Mouse (Mus musculus) MEL (cell line): Measurements from ENCODE around the gene Nup210l. TPM values are rescaled to one million over a fixed set of nuclear protein-coding genes. Genes with fewer than 3 reads are reported as not detected.

Experiments used
- DNase-seq: peaks from one replicate; pipeline ENCODE4 v3.0.0; 2011; ENCODE audit warnings: low read depth, low spot score
- H3K27ac ChIP-seq: 2 replicates; pipeline ENCODE4 v1.5.1; 2012; ENCODE audit warnings: low read depth, mild to moderate bottlenecking, control low read depth, low read length, moderate library complexity; ENCODE audit not compliant: control insufficient read depth
- H3K27me3 ChIP-seq, 2 experiments: fragments of 150-350 bp in 1 of 2; sonication (generic) in 1 of 2; 2 replicates each; pipeline ENCODE4 v1.6.1; 2012; ENCODE audit warnings: low read length in 2 of 2, mild to moderate bottlenecking in 2 of 2, improper control_type of control experiment in 1 of 2, moderate library complexity in 1 of 2; ENCODE audit not compliant: insufficient read depth in 2 of 2, control insufficient read depth in 1 of 2
- H3K36me3 ChIP-seq, 2 experiments: 2 replicates each; pipeline ENCODE4 v1.6.1; 2012 to 2014; ENCODE audit warnings: low read length in 2 of 2, improper control_type of control experiment in 1 of 2, inconsistent platforms in 1 of 2, mild to moderate bottlenecking in 1 of 2; ENCODE audit not compliant: insufficient read depth in 2 of 2, control insufficient read depth in 1 of 2
- H3K4me1 ChIP-seq, 2 experiments: fragments of 150-350 bp in 1 of 2; sonication (generic) in 1 of 2; 2 replicates each; pipeline ENCODE4 v1.6.1; 2012; ENCODE audit warnings: low read length in 2 of 2, improper control_type of control experiment in 1 of 2, mild to moderate bottlenecking in 1 of 2; ENCODE audit not compliant: insufficient read depth in 2 of 2, control insufficient read depth in 1 of 2
- H3K4me3 ChIP-seq, 2 experiments: fragments of 150-350 bp in 1 of 2; sonication (generic) in 1 of 2; 2 replicates each; pipeline ENCODE4 v1.5.1; 2012; ENCODE audit warnings: low read depth in 2 of 2, low read length in 2 of 2, mild to moderate bottlenecking in 2 of 2, moderate library complexity in 2 of 2, control low read depth in 1 of 2, improper control_type of control experiment in 1 of 2; ENCODE audit not compliant: control insufficient read depth in 1 of 2, insufficient read depth in 1 of 2
- H3K79me2 ChIP-seq: 2 replicates; pipeline ENCODE4 v1.6.1; 2012; ENCODE audit warnings: mild to moderate bottlenecking, low read length, moderate library complexity; ENCODE audit not compliant: control insufficient read depth, poor library complexity, insufficient read depth
- H3K9ac ChIP-seq: 2 replicates; pipeline ENCODE4 v1.6.1; 2012; ENCODE audit warnings: low read depth, mild to moderate bottlenecking, control low read depth, low read length, moderate library complexity; ENCODE audit not compliant: control insufficient read depth, poor library complexity, severe bottlenecking
- H3K9me3 ChIP-seq: fragments of 150-350 bp; sonication (generic); replicated peaks from 2 replicates; pipeline ENCODE4 v1.6.1; 2012; ENCODE audit warnings: mild to moderate bottlenecking, low read length, improper control_type of control experiment, moderate library complexity; ENCODE audit not compliant: insufficient read depth
- BHLHE40 ChIP-seq: IDR thresholded peaks from 2 replicates; pipeline ENCODE4 v1.6.1; 2012; ENCODE audit warnings: low read depth, mild to moderate bottlenecking, inconsistent platforms, low read length, improper control_type of control experiment, borderline replicate concordance
- CHD1 ChIP-seq: IDR thresholded peaks from 2 replicates; pipeline ENCODE4 v1.6.1; 2012; ENCODE audit warnings: low read depth, mild to moderate bottlenecking, inconsistent platforms, low read length, improper control_type of control experiment
- CTCF ChIP-seq, 3 experiments: IDR thresholded peaks in 2 of 3; conservative IDR thresholded peaks in 1 of 3; 2 replicates each; pipeline ENCODE4 v1.5.1; 2011 to 2012; ENCODE audit warnings: low read length in 3 of 3, low read depth in 2 of 3, mild to moderate bottlenecking in 2 of 3, improper control_type of control experiment in 1 of 3, inconsistent platforms in 1 of 3, mixed read lengths in 1 of 3, moderate library complexity in 1 of 3; ENCODE audit not compliant: control insufficient read depth in 1 of 3, insufficient read depth in 1 of 3, poor library complexity in 1 of 3, severe bottlenecking in 1 of 3
- E2F4 ChIP-seq: IDR thresholded peaks from 2 replicates; pipeline ENCODE4 v1.6.1; 2011; ENCODE audit warnings: low read depth, low read length, improper control_type of control experiment, borderline replicate concordance
- ELF1 ChIP-seq: IDR thresholded peaks from 2 replicates; pipeline ENCODE4 v1.6.1; 2014; ENCODE audit warnings: low read depth, mild to moderate bottlenecking, inconsistent platforms, low read length, improper control_type of control experiment, moderate library complexity
- EP300 ChIP-seq, 2 experiments: IDR thresholded peaks; 2 replicates each; pipeline ENCODE4 v1.6.1; 2011; ENCODE audit warnings: improper control_type of control experiment in 2 of 2, low read length in 2 of 2, low read depth in 1 of 2, mild to moderate bottlenecking in 1 of 2
- GABPA ChIP-seq: IDR thresholded peaks from 2 replicates; pipeline ENCODE4 v1.6.1; 2012; ENCODE audit warnings: low read depth, mild to moderate bottlenecking, inconsistent platforms, low read length, improper control_type of control experiment, moderate library complexity
- HCFC1 ChIP-seq: IDR thresholded peaks from 2 replicates; pipeline ENCODE4 v1.6.1; 2012; ENCODE audit warnings: low read depth, mild to moderate bottlenecking, inconsistent platforms, low read length, improper control_type of control experiment, moderate library complexity
- JUND ChIP-seq: IDR thresholded peaks from 2 replicates; pipeline ENCODE4 v1.6.1; 2011; ENCODE audit warnings: low read depth, mild to moderate bottlenecking, improper control_type of control experiment, low read length
- KAT2A ChIP-seq: conservative IDR thresholded peaks from 2 replicates; pipeline ENCODE4 v1.6.1; 2012; ENCODE audit warnings: low read depth, low read length, improper control_type of control experiment, inconsistent platforms
- MAFK ChIP-seq: IDR thresholded peaks from 2 replicates; pipeline ENCODE4 v1.6.1; 2011; ENCODE audit warnings: low read depth, mild to moderate bottlenecking, low read length, improper control_type of control experiment, borderline replicate concordance
- MAZ ChIP-seq: IDR thresholded peaks from 2 replicates; pipeline ENCODE4 v1.6.1; 2012; ENCODE audit warnings: low read depth, mild to moderate bottlenecking, inconsistent platforms, low read length, improper control_type of control experiment
- MXI1 ChIP-seq: IDR thresholded peaks from 2 replicates; pipeline ENCODE4 v1.6.1; 2011; ENCODE audit warnings: mild to moderate bottlenecking, low read depth, low read length, improper control_type of control experiment
- MYC ChIP-seq: IDR thresholded peaks from 2 replicates; pipeline ENCODE4 v1.6.1; 2011; ENCODE audit warnings: low read depth, mild to moderate bottlenecking, low read length, improper control_type of control experiment, moderate library complexity
- NELFE ChIP-seq: IDR thresholded peaks from 2 replicates; pipeline ENCODE4 v1.6.1; 2011; ENCODE audit warnings: low read depth, low read length, improper control_type of control experiment
- POLR2A ChIP-seq, 2 experiments: IDR thresholded peaks; 2 replicates each; pipeline ENCODE4 v1.6.1; 2011 to 2012; ENCODE audit warnings: low read length in 2 of 2, mild to moderate bottlenecking in 2 of 2, control low read depth in 1 of 2, improper control_type of control experiment in 1 of 2, low read depth in 1 of 2, moderate library complexity in 1 of 2; ENCODE audit not compliant: control insufficient read depth in 1 of 2, insufficient read depth in 1 of 2, poor library complexity in 1 of 2
- POLR2AphosphoS2 ChIP-seq: IDR thresholded peaks from 2 replicates; pipeline ENCODE4 v1.6.1; 2011; ENCODE audit warnings: low read length, improper control_type of control experiment
- RAD21 ChIP-seq: IDR thresholded peaks from 2 replicates; pipeline ENCODE4 v1.6.1; 2011; ENCODE audit warnings: mild to moderate bottlenecking, low read depth, low read length, improper control_type of control experiment
- RCOR1 ChIP-seq: IDR thresholded peaks from 2 replicates; pipeline ENCODE4 v1.6.1; 2012; ENCODE audit warnings: low read depth, mild to moderate bottlenecking, inconsistent platforms, low read length, improper control_type of control experiment
- SIN3A ChIP-seq: IDR thresholded peaks from 2 replicates; pipeline ENCODE4 v1.6.1; 2012; ENCODE audit warnings: low read length, improper control_type of control experiment, inconsistent platforms
- SMC3 ChIP-seq: IDR thresholded peaks from 2 replicates; pipeline ENCODE4 v1.6.1; 2011; ENCODE audit warnings: low read depth, low read length, improper control_type of control experiment
- TAL1 ChIP-seq: IDR thresholded peaks from 2 replicates; pipeline ENCODE4 v1.6.1; 2012; ENCODE audit warnings: mild to moderate bottlenecking, inconsistent platforms, low read length, moderate library complexity, mixed read lengths
- TBP ChIP-seq: IDR thresholded peaks from 2 replicates; pipeline ENCODE4 v1.8.0; 2011; ENCODE audit warnings: low read depth, low read length, improper control_type of control experiment
- TCF12 ChIP-seq: IDR thresholded peaks from 2 replicates; pipeline ENCODE4 v1.6.1; 2014; ENCODE audit warnings: low read depth, mild to moderate bottlenecking, inconsistent platforms, low read length, improper control_type of control experiment, moderate library complexity
- ZC3H11A ChIP-seq: IDR thresholded peaks from 2 replicates; pipeline ENCODE4 v1.6.1; 2012; ENCODE audit warnings: low read depth, mild to moderate bottlenecking, inconsistent platforms, low read length, improper control_type of control experiment
- ZMIZ1 ChIP-seq: IDR thresholded peaks from 2 replicates; pipeline ENCODE4 v1.6.1; 2012; ENCODE audit warnings: low read depth, mild to moderate bottlenecking, inconsistent platforms, low read length, improper control_type of control experiment, moderate library complexity
- polyA plus RNA-seq, 2 experiments: library from polyadenylated mRNA; stranded (reverse) in 1 of 2; unstranded in 1 of 2; fragments of >175 nt in 1 of 2; fragments of >200 nt in 1 of 2; gene quantifications; 2 replicates each; pipeline versions ENCODE4 v1.2.1 to v1.2.4; 2012; ENCODE audit warnings: low replicate concordance in 2 of 2, low read depth in 1 of 2; ENCODE audit not compliant: insufficient read length in 2 of 2, insufficient read depth in 1 of 2, missing spikeins in 1 of 2
- total RNA-seq: library from RNA; depleted of rRNA; stranded (reverse); fragments of 300-350 nt; gene quantifications from 2 replicates; pipeline ENCODE4 v1.2.3, GENCODE M21; 2012

The Nup210l gene
- total and polyA plus RNA-seq, 3 experiments, result 0.54 to 0.65 TPM; not detected in 1

DNA sequence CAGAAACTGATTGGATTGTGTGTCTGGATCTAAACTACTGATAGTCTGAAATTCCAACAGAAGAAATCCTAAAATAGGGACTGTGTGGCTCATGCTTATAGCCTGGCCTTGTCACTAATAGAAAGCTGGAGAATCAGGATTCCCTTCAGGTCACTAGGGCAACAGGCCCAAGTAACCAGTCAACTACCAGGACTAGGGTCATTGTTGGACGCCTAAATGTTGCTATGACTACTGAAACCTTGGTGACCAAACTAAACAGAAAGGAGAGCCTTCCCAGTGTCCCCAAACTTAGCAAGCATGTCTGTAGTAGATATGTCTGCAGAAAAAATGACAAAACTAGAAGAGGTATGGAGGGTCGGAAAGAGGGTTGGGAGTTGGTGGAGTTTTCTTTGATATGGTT lies 41.4 kb upstream of the Nup210l start:
- Histone ChIP-seq H3K4me1 (no peaks in the 10 kb centered on the region), H3K36me3 (peaks cover 0 to 18% of the 10 kb centered on the region in 2 experiments; a peak in 2 of 4 replicates), H3K9me3 (no peaks in the 10 kb centered on the region), H3K4me3 (no peak overlapping the region), H3K27me3 (no peaks in the 10 kb centered on the region), H3K79me2 (no peaks in the 10 kb centered on the region), H3K9ac (no peak overlapping the region), H3K27ac (no peak overlapping the region)
- DNase-seq, result no peak
- no peak for TF ChIP-seq ELF1
- no peak for TF ChIP-seq CTCF (IDR thresholded peaks at IDR 0.05 in 2 of 3, conservative IDR thresholded peaks at IDR 0.05 in 1 of 3; ENCODE audit: control insufficient read depth in 1 of 3, insufficient read depth in 1 of 3, low read depth in 2 of 3, low read length in 3 of 3, poor library complexity in 1 of 3, severe bottlenecking in 1 of 3)
- TF ChIP-seq ZMIZ1, result no peak
- TF ChIP-seq RAD21, result no peak
- TF ChIP-seq MAZ, result no peak
- no peak for TF ChIP-seq MAFK

DNA sequence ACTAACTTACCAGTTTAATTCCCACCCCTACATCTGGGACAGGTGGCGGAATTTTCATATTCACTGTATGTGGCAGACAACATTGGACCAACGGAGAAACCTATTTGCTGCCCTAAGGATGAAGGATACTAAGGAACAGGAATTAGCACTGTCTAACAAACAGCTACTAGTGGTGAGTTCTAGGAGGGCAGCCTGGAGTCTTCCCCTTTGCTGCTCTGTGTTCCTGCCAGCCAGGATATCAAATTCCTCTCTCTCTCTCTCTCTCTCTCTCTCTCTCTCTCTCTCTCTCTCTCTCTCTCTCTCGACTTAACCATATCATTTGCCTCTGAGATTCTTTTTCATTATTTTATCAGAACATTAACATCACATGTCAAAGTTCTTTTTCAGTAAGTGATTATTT lies 39.5 kb upstream of the Nup210l start:
- Histone ChIP-seq H3K4me3 (no peak overlapping the region), H3K79me2 (no peaks in the 10 kb centered on the region), H3K4me1 (no peaks in the 10 kb centered on the region), H3K9ac (no peak overlapping the region), H3K9me3 (no peaks in the 10 kb centered on the region), H3K36me3 (peaks cover 0 to 6% of the 10 kb centered on the region in 2 experiments; a peak in 2 of 4 replicates), H3K27ac (no peak overlapping the region), H3K27me3 (no peaks in the 10 kb centered on the region)
- TF ChIP-seq CHD1 (no peak), JUND (peak; percentile 74; the same call in 1 of the 2 replicates)
- DNase-seq, result peak; percentile 44

DNA sequence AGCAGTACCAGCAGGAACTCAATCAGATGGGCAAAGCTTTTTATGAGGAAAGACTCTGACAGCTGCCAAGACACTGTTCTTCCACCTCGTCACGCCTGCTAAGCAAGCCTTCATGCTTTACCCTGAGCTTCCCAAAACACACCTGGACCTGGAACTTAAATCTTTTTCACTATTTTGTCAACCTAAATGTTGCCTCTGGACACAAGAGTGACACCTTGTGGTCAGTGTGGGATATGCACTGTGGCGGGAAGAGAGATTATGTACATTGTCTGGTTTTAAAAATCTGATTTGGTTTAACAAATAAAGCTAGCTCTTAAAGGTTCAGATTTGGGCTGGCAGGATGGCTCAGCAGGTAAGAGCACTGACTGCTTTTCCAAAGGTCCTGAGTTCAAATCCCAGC lies 38.4 kb upstream of the Nup210l start:
- H3K27me3 ChIP-seq, result no peaks in the 10 kb centered on the region
- no peak overlapping the region for H3K4me3 ChIP-seq
- DNase-seq, result peak; percentile 82
- H3K9ac ChIP-seq, result no peak overlapping the region
- no peaks in the 10 kb centered on the region for H3K79me2 ChIP-seq
- H3K4me1 ChIP-seq, result no peaks in the 10 kb centered on the region
- H3K27ac ChIP-seq, result no peak overlapping the region
- no peaks in the 10 kb centered on the region for H3K9me3 ChIP-seq
- H3K36me3 ChIP-seq, result peaks cover 0 to 2% of the 10 kb centered on the region in 2 experiments; a peak in 1 of 4 replicates
- TF ChIP-seq POLR2AphosphoS2 (no peak), TBP (no peak), ELF1 (no peak), EP300 (IDR thresholded peaks at IDR 0.05; ENCODE audit: low read depth in 1 of 2, low read length in 2 of 2) (no peak), MXI1 (no peak), RAD21 (peak; percentile 52), E2F4 (no peak), SIN3A (no peak), BHLHE40 (no peak), GABPA (no peak), TCF12 (no peak), NELFE (no peak), TAL1 (no peak), CTCF (IDR thresholded peaks at IDR 0.05 in 2 of 3, conservative IDR thresholded peaks at IDR 0.05 in 1 of 3; ENCODE audit: control insufficient read depth in 1 of 3, insufficient read depth in 1 of 3, low read depth in 2 of 3, low read length in 3 of 3, poor library complexity in 1 of 3, severe bottlenecking in 1 of 3) (peak; percentile 67 to 99 (median 85)), SMC3 (peak; percentile 76), MAZ (no peak), HCFC1 (no peak), MYC (no peak), ZC3H11A (0 out of 2 replicates have a peak, but pooled peaks have one; percentile 14), JUND (no peak), KAT2A (no peak), MAFK (no peak), POLR2A (IDR thresholded peaks at IDR 0.05; ENCODE audit: control insufficient read depth in 1 of 2, insufficient read depth in 1 of 2, low read depth in 1 of 2, low read length in 2 of 2, poor library complexity in 1 of 2) (no peak), RCOR1 (peak; percentile 62; the same call in 1 of the 2 replicates)
